Mouse (Mus musculus): ENCODE results near the gene Acss3. TPM values are rescaled to one million over a fixed set of nuclear protein-coding genes. Genes with fewer than 3 reads are reported as not detected.

The Acss3 gene
- total RNA-seq, 2 experiments from 2014 or later = not detected

Other genes starting within 250 kb of the Acss3 start
- gene Lin7a, start 148.0 kb upstream of the Acss3 start, total RNA-seq (2014; fragmentation: Nextera tagmentation) = not detected in 2 replicates
- gene Lin7a, start 148.0 kb upstream of the Acss3 start, total RNA-seq (2017) = not detected in 2 replicates

Measured in granulocyte monocyte progenitor cell, adult 5-6 weeks (primary cell).